Mouse (Mus musculus): ENCODE measurements at regions not wholly inside any gene's neighbourhood (a gene's known extent, or its start where the extent isn't known, plus 50 kb on each side); places are given as distances from the start of the nearest gene placed in this dataset.

GRCm38 (mm10) chr11:31783506-31784063 lies 88.4 kb upstream of the Cpeb4 start:
- DNase-seq (ENCODE audit: low spot score) (no peak), ATAC-seq (ENCODE audit: low read depth) (no peak)
- Histone ChIP-seq H3K27me3 (replicated peaks; ENCODE audit: control insufficient read depth, insufficient read depth, low read length) (no peaks in the 10 kb centered on the region), H3K4me3 (ENCODE audit: low read depth, low read length) (no peak overlapping the region), H3K4me2 (ENCODE audit: low read depth, low read length) (no peak overlapping the region), H3K9me3 (ENCODE audit: control insufficient read depth, low read length) (no peaks in the 10 kb centered on the region), H3K36me3 (ENCODE audit: control insufficient read depth, insufficient read depth, low read length) (no peaks in the 10 kb centered on the region), H3K27ac (replicated peaks; ENCODE audit: low read depth, low read length) (no peak overlapping the region), H3K4me1 (ENCODE audit: control insufficient read depth, insufficient read depth, low read length) (no peaks in the 10 kb centered on the region), H3K9ac (ENCODE audit: low read depth, low read length) (no peak overlapping the region)
- 81% methylated on average over 4 of the region's 4 CpGs for WGBS

GRCm38 (mm10) chr11:31784332-31784901 lies 87.6 kb upstream of the Cpeb4 start:
- Histone ChIP-seq H3K4me2 (ENCODE audit: low read depth, low read length) (no peak overlapping the region), H3K9me3 (ENCODE audit: control insufficient read depth, low read length) (no peaks in the 10 kb centered on the region), H3K4me3 (ENCODE audit: low read depth, low read length) (no peak overlapping the region), H3K9ac (ENCODE audit: low read depth, low read length) (no peak overlapping the region), H3K4me1 (ENCODE audit: control insufficient read depth, insufficient read depth, low read length) (no peaks in the 10 kb centered on the region), H3K27me3 (replicated peaks; ENCODE audit: control insufficient read depth, insufficient read depth, low read length) (no peaks in the 10 kb centered on the region), H3K27ac (replicated peaks; ENCODE audit: low read depth, low read length) (no peak overlapping the region), H3K36me3 (ENCODE audit: control insufficient read depth, insufficient read depth, low read length) (no peaks in the 10 kb centered on the region)
- 91% methylated on average over 6 of the region's 6 CpGs for WGBS
- DNase-seq (ENCODE audit: low spot score), result no peak
- ATAC-seq (ENCODE audit: low read depth), result no peak

- Histone ChIP-seq H3K27me3 (replicated peaks; ENCODE audit: control insufficient read depth, insufficient read depth, low read length) (no peaks in the 10 kb centered on the region), H3K9ac (ENCODE audit: low read depth, low read length) (no peak overlapping the region), H3K27ac (replicated peaks; ENCODE audit: low read depth, low read length) (no peak overlapping the region), H3K4me2 (ENCODE audit: low read depth, low read length) (no peak overlapping the region), H3K4me3 (ENCODE audit: low read depth, low read length) (no peak overlapping the region), H3K36me3 (ENCODE audit: control insufficient read depth, insufficient read depth, low read length) (no peaks in the 10 kb centered on the region), H3K9me3 (ENCODE audit: control insufficient read depth, low read length) (no peaks in the 10 kb centered on the region), H3K4me1 (ENCODE audit: control insufficient read depth, insufficient read depth, low read length) (no peaks in the 10 kb centered on the region)
- DNase-seq (ENCODE audit: low spot score) (no peak), ATAC-seq (ENCODE audit: low read depth) (no peak)
- WGBS, result 83% methylated on average over 7 of the region's 7 CpGs
These were observed 86.9 kb upstream of the Cpeb4 start for GRCm38 (mm10) chr11:31785160-31785559.

- Histone ChIP-seq H3K4me1 (ENCODE audit: control insufficient read depth, insufficient read depth, low read length) (no peaks in the 10 kb centered on the region), H3K27me3 (replicated peaks; ENCODE audit: control insufficient read depth, insufficient read depth, low read length) (no peaks in the 10 kb centered on the region), H3K4me3 (ENCODE audit: low read depth, low read length) (no peak overlapping the region), H3K4me2 (ENCODE audit: low read depth, low read length) (no peak overlapping the region), H3K27ac (replicated peaks; ENCODE audit: low read depth, low read length) (no peak overlapping the region), H3K9me3 (ENCODE audit: control insufficient read depth, low read length) (no peaks in the 10 kb centered on the region), H3K9ac (ENCODE audit: low read depth, low read length) (no peak overlapping the region), H3K36me3 (ENCODE audit: control insufficient read depth, insufficient read depth, low read length) (no peaks in the 10 kb centered on the region)
- ATAC-seq (ENCODE audit: low read depth) (no peak), DNase-seq (ENCODE audit: low spot score) (no peak)
- WGBS, result 78% methylated on average over 2 of the region's 2 CpGs
These were observed 84.6 kb upstream of the Cpeb4 start for GRCm38 (mm10) chr11:31787376-31787775.

DNA sequence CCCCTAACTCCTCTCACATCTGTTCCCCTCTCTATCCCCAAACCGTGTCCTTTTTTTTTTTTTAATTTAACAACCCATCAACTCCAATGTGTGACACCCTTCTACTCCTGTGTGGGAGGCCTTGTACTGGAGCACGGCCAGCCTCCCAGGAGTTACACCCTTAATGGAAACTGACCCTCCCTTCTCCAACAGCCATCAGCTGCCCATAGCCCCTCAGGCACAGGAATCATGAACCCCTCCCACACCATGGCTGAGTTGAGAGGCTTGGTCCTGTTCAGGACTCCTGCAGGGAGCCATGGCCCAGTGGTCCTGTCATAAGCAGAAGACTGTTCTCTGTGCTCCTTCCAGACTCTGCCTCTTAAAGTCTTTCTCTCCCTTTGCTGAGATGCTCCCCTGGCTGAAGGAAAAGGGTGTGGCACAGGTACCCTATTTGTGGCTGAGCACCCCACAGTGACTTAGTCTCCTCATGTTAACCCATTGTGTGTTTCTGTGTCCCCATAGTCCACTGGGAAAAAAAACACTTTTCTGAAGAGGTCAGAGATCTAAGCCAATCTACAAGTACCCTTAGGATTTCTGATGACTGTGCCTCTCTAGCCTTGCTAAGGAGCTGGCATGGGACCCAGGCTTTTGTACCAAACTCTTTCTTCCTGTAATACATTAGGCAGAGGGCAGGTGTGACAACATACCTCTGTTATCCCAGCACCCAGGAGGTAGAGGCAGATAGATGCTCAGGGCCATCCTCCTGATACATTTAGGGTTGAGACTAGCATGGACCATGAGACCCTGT lies 83.9 kb upstream of the Cpeb4 start:
- Histone ChIP-seq H3K9ac (ENCODE audit: low read depth, low read length) (no peak overlapping the region), H3K36me3 (ENCODE audit: control insufficient read depth, insufficient read depth, low read length) (no peaks in the 10 kb centered on the region), H3K27me3 (replicated peaks; ENCODE audit: control insufficient read depth, insufficient read depth, low read length) (no peaks in the 10 kb centered on the region), H3K27ac (replicated peaks; ENCODE audit: low read depth, low read length) (no peak overlapping the region), H3K4me3 (ENCODE audit: low read depth, low read length) (no peak overlapping the region), H3K4me2 (ENCODE audit: low read depth, low read length) (no peak overlapping the region), H3K9me3 (ENCODE audit: control insufficient read depth, low read length) (0 out of 2 replicates have a peak, but pooled peaks cover 2% of the 10 kb centered on the region), H3K4me1 (ENCODE audit: control insufficient read depth, insufficient read depth, low read length) (no peaks in the 10 kb centered on the region)
- WGBS, result 44% methylated on average over 2 of the region's 2 CpGs
- ATAC-seq (ENCODE audit: low read depth) (no peak), DNase-seq (ENCODE audit: low spot score) (no peak)

GRCm38 (mm10) chr11:31789967-31790366 lies 82.0 kb upstream of the Cpeb4 start:
- Histone ChIP-seq H3K9ac (ENCODE audit: low read depth, low read length) (no peak overlapping the region), H3K27ac (replicated peaks; ENCODE audit: low read depth, low read length) (no peak overlapping the region), H3K9me3 (ENCODE audit: control insufficient read depth, low read length) (0 out of 2 replicates have a peak, but pooled peaks cover 2% of the 10 kb centered on the region), H3K36me3 (ENCODE audit: control insufficient read depth, insufficient read depth, low read length) (no peaks in the 10 kb centered on the region), H3K27me3 (replicated peaks; ENCODE audit: control insufficient read depth, insufficient read depth, low read length) (no peaks in the 10 kb centered on the region), H3K4me1 (ENCODE audit: control insufficient read depth, insufficient read depth, low read length) (no peaks in the 10 kb centered on the region), H3K4me2 (ENCODE audit: low read depth, low read length) (no peak overlapping the region), H3K4me3 (ENCODE audit: low read depth, low read length) (no peak overlapping the region)
- 65% methylated on average over 3 of the region's 3 CpGs for WGBS
- DNase-seq (ENCODE audit: low spot score) (no peak), ATAC-seq (ENCODE audit: low read depth) (no peak)

DNA sequence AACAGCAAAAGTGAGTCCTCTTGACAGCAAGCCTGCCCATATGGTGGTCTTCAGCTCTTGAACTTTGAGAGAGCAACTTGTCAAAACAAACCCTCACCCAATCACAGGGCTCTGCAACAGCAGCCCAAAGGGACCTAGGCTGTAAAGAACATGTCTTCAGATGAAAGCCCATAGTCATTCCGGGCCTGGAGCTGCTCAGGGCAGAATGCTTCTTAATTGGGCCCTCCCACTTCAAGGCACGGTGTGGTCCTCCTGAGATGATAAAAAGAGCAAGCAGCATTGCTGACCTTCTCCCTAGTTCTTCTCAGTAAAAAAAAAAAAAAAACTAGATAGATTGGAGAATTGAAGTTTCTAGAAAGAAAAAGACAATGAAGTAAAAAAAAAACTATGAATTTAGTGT lies 80.7 kb upstream of the Cpeb4 start:
- no peak for ATAC-seq (ENCODE audit: low read depth)
- no peak for DNase-seq (ENCODE audit: low spot score)
- H3K36me3 ChIP-seq (ENCODE audit: control insufficient read depth, insufficient read depth, low read length), result no peaks in the 10 kb centered on the region
- H3K27me3 ChIP-seq (replicated peaks; ENCODE audit: control insufficient read depth, insufficient read depth, low read length), result no peaks in the 10 kb centered on the region
- no peak overlapping the region for H3K9ac ChIP-seq (ENCODE audit: low read depth, low read length)
- H3K4me3 ChIP-seq (ENCODE audit: low read depth, low read length), result no peak overlapping the region
- H3K27ac ChIP-seq (replicated peaks; ENCODE audit: low read depth, low read length), result no peak overlapping the region
- 51% methylated on average over 2 of the region's 2 CpGs for WGBS
- H3K4me2 ChIP-seq (ENCODE audit: low read depth, low read length), result no peak overlapping the region
- 0 out of 2 replicates have a peak, but pooled peaks cover 2% of the 10 kb centered on the region for H3K9me3 ChIP-seq (ENCODE audit: control insufficient read depth, low read length)
- H3K4me1 ChIP-seq (ENCODE audit: control insufficient read depth, insufficient read depth, low read length), result no peaks in the 10 kb centered on the region

- DNase-seq (ENCODE audit: low spot score), result no peak
- no peak for ATAC-seq (ENCODE audit: low read depth)
- H3K36me3 ChIP-seq (ENCODE audit: control insufficient read depth, insufficient read depth, low read length), result no peaks in the 10 kb centered on the region
These were observed 76.9 kb upstream of the Cpeb4 start for GRCm38 (mm10) chr11:31795084-31795483.

More at GRCm38 (mm10) chr11:31795084-31795483, 76.9 kb upstream of the Cpeb4 start:
- 77% methylated on average over 8 of the region's 8 CpGs for WGBS
- no peak overlapping the region for H3K27ac ChIP-seq (replicated peaks; ENCODE audit: low read depth, low read length)
- 0 out of 2 replicates have a peak, but pooled peaks cover 2% of the 10 kb centered on the region for H3K9me3 ChIP-seq (ENCODE audit: control insufficient read depth, low read length)
- no peaks in the 10 kb centered on the region for H3K27me3 ChIP-seq (replicated peaks; ENCODE audit: control insufficient read depth, insufficient read depth, low read length)
- H3K9ac ChIP-seq (ENCODE audit: low read depth, low read length), result no peak overlapping the region
- no peaks in the 10 kb centered on the region for H3K4me1 ChIP-seq (ENCODE audit: control insufficient read depth, insufficient read depth, low read length)
- no peak overlapping the region for H3K4me3 ChIP-seq (ENCODE audit: low read depth, low read length)
- H3K4me2 ChIP-seq (ENCODE audit: low read depth, low read length), result no peak overlapping the region
